Mouse (Mus musculus): ENCODE data around the gene Gmeb2.

DNA sequence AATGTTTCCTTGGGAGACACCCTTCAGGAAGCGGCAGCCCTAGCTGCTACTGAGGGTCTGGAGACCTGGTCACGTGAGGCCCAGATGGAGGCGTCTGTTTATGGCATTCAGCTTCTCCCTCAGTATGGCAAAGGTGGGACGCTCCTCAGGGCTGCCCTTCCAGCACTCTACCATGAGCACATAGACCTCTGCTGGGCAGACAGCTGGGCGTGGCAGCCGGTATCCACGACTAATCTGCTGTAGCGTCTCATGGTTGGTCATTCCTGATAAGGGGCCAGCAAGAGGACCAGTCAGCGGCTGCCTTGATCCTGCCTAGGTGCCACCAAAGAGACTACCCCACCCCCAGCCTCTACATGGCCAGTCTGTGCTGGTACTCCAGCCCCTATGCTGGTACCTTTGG, 81.7 kb downstream of the Gmeb2 start:
- TF ChIP-seq CTCF (IDR thresholded peaks at IDR 0.05; ENCODE audit: low read depth) = no peak
- no peak for TF ChIP-seq EP300 (IDR thresholded peaks at IDR 0.05; ENCODE audit: low read depth)

Measured in liver, postnatal 0 days (tissue).